Mouse (Mus musculus): ENCODE measurements at regions not wholly inside any gene's neighbourhood (a gene's known extent, or its start where the extent isn't known, plus 50 kb on each side); places are given as distances from the start of the nearest gene placed in this dataset.
A peak's percentile ranks its signal among the peaks of the same experiment; 100 is the strongest.

- H3K4me1 ChIP-seq: peaks cover 6% of the 10 kb centered on the region
Measured at GRCm38 (mm10) chr14:46610226-46610855, 150.0 kb upstream of the Cdkn3 start.

GRCm38 (mm10) chr14:46606694-46607093, 153.6 kb upstream of the Cdkn3 start:
- ATAC-seq (ENCODE audit: insufficient number of reproducible peaks, low FRiP score, low TSS enrichment, low read depth): no peak
- 52% methylated on average over 3 of the region's 3 CpGs for WGBS
- Histone ChIP-seq H3K4me3 (no peak overlapping the region), H3K27me3 (peaks cover 18% of the 10 kb centered on the region; the same call in 1 of the 2 replicates), H3K4me2 (no peak overlapping the region), H3K9me3 (no peaks in the 10 kb centered on the region), H3K36me3 (no peaks in the 10 kb centered on the region), H3K4me1 (peaks cover 20% of the 10 kb centered on the region), H3K27ac (no peak overlapping the region), H3K9ac (no peak overlapping the region)

More at GRCm38 (mm10) chr14:46610226-46610855, 150.0 kb upstream of the Cdkn3 start:
- 56% methylated on average over 9 of the region's 9 CpGs for WGBS
- H3K9ac ChIP-seq: no peak overlapping the region
- no peak overlapping the region for H3K4me2 ChIP-seq
- ATAC-seq (ENCODE audit: insufficient number of reproducible peaks, low FRiP score, low TSS enrichment, low read depth): no peak
- H3K9me3 ChIP-seq: no peaks in the 10 kb centered on the region
- peaks cover 7% of the 10 kb centered on the region; the same call in 1 of the 2 replicates for H3K27me3 ChIP-seq
- no peak overlapping the region for H3K27ac ChIP-seq
- H3K4me3 ChIP-seq: no peak overlapping the region
- no peaks in the 10 kb centered on the region for H3K36me3 ChIP-seq

DNA sequence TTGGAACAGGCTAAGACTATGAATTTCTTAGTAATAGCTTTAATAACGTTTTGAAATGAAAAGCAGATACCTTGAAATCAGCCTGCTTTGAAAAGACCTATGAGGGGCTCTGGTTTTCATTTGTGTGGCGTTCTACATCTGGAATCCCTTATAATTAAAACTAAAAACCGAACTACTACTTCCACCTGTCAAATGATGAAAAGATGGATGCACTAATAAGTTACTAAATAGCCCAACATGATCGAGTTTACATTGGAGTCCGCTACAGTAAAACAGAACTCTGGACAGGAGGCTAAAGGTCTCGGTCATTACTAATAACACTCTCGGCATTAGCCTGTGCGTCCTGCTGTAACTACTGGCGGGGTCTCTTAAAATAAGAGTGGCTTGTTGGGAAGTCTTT, 154.3 kb upstream of the Cdkn3 start:
- no peaks in the 10 kb centered on the region for H3K36me3 ChIP-seq
- no peak overlapping the region for H3K27ac ChIP-seq
- 28% methylated on average over 9 of the region's 9 CpGs for WGBS
- H3K4me2 ChIP-seq: no peak overlapping the region
- H3K4me1 ChIP-seq: peaks cover 20% of the 10 kb centered on the region
- peaks cover 18% of the 10 kb centered on the region; the same call in 1 of the 2 replicates for H3K27me3 ChIP-seq
- ATAC-seq (ENCODE audit: insufficient number of reproducible peaks, low FRiP score, low TSS enrichment, low read depth): no peak
- H3K9ac ChIP-seq: no peak overlapping the region
- no peaks in the 10 kb centered on the region for H3K9me3 ChIP-seq
- H3K4me3 ChIP-seq: no peak overlapping the region

DNA sequence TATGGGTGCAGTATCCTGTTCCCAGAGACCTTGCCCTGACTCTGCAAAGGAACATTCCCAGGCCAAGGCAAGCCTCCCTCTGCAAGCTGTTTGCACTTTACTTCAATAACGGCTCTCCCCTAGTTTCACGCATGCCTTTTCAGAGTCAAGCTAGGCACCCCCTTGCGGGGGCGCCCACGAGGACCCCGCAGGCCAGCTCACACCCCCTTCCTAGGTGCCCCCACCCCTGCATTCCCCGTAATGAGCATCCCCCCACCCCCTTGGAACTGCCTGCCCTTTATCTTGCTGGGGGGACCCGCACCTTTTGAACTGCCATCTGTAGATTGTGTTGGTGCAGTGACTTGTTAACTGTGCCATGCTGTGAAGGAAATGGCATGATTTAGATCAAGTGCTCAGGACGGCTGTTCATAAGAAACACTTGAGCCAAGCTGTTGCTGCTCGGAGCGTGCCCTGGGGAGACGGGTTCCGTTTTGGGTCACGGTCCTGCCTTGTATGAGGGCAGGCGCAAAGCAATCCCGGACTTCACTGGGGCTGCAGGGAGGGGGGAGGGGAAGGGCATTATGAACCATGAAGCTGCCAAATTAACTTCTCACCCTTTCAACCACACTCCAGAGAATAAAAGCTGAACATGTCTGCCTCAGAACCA, 155.3 kb upstream of the Cdkn3 start:
- WGBS: 9% methylated on average over 16 of the region's 16 CpGs
- Histone ChIP-seq H3K9me3 (no peaks in the 10 kb centered on the region), H3K9ac (no peak overlapping the region), H3K4me2 (peak overlapping the region; percentile 17; the same call in 1 of the 2 replicates), H3K4me1 (peaks cover 15% of the 10 kb centered on the region), H3K27ac (no peak overlapping the region), H3K36me3 (no peaks in the 10 kb centered on the region), H3K4me3 (no peak overlapping the region), H3K27me3 (peaks cover 18% of the 10 kb centered on the region; the same call in 1 of the 2 replicates)
- no peak for ATAC-seq (ENCODE audit: insufficient number of reproducible peaks, low FRiP score, low TSS enrichment, low read depth)

- peaks cover 15% of the 10 kb centered on the region for H3K4me1 ChIP-seq
Measured at GRCm38 (mm10) chr14:46604156-46604885, 156.0 kb upstream of the Cdkn3 start.

DNA sequence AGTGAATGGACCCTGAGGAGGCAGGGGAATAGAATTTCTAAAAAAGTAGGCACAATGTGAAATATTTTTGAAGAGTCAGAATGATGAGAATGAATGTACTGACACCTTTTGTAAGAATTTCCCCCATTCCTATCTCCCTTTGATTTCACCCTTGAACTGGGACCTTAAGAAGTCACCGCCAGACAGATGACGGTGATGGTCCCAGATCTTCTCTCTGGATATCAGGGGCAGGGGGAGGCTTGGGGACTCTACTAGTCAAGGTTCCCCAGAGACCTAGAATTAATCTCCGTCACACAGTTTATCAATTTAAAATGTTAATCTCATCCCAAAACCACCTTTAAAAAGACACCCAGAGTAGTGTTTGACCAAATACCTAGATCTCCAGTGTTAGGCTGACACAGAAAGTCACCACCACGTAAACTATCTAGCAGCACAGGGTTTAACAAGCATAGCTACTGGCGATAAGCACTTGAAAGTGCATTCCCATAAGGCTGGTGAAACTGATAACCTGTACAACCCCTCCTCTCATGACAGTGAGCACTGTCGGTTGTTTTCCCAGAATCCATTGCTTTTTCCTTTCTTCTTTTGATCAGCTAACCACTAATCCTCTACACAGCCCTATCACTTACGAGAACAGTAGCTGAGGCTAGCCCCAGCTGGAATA, 163.5 kb upstream of the Cdkn3 start:
- WGBS: 80% methylated on average over 7 of the region's 7 CpGs
- no peak overlapping the region for H3K4me3 ChIP-seq
- H3K27ac ChIP-seq: no peak overlapping the region
- no peaks in the 10 kb centered on the region for H3K4me1 ChIP-seq
- ATAC-seq (ENCODE audit: insufficient number of reproducible peaks, low FRiP score, low TSS enrichment, low read depth): no peak
- no peaks in the 10 kb centered on the region for H3K27me3 ChIP-seq
- H3K9ac ChIP-seq: no peak overlapping the region
- H3K4me2 ChIP-seq: no peak overlapping the region
- H3K9me3 ChIP-seq: no peaks in the 10 kb centered on the region
- H3K36me3 ChIP-seq: no peaks in the 10 kb centered on the region

More at GRCm38 (mm10) chr14:46604156-46604885, 156.0 kb upstream of the Cdkn3 start:
- no peaks in the 10 kb centered on the region for H3K36me3 ChIP-seq
- 0 out of 2 replicates have a peak overlapping the region, but pooled peaks have one; percentile 4 for H3K4me2 ChIP-seq
- H3K9ac ChIP-seq: no peak overlapping the region
- H3K4me3 ChIP-seq: no peak overlapping the region
- no peak overlapping the region for H3K27ac ChIP-seq
- H3K9me3 ChIP-seq: no peaks in the 10 kb centered on the region
- H3K27me3 ChIP-seq: peaks cover 18% of the 10 kb centered on the region; the same call in 1 of the 2 replicates
- 36% methylated on average over 14 of the region's 14 CpGs for WGBS
- ATAC-seq (ENCODE audit: insufficient number of reproducible peaks, low FRiP score, low TSS enrichment, low read depth): no peak

- ATAC-seq (ENCODE audit: insufficient number of reproducible peaks, low FRiP score, low TSS enrichment, low read depth): no peak
- H3K4me3 ChIP-seq: no peak overlapping the region
- H3K9ac ChIP-seq: no peak overlapping the region
- H3K36me3 ChIP-seq: no peaks in the 10 kb centered on the region
- no peaks in the 10 kb centered on the region for H3K27me3 ChIP-seq
- no peaks in the 10 kb centered on the region for H3K4me1 ChIP-seq
- no peaks in the 10 kb centered on the region for H3K9me3 ChIP-seq
- H3K4me2 ChIP-seq: no peak overlapping the region
- H3K27ac ChIP-seq: no peak overlapping the region
- 22% methylated on average over 3 of the region's 3 CpGs for WGBS
Measured at GRCm38 (mm10) chr14:46594151-46594550, 166.2 kb upstream of the Cdkn3 start.

GRCm38 (mm10) chr14:46591753-46592359, 168.5 kb upstream of the Cdkn3 start:
- WGBS: 30% methylated on average over 12 of the region's 12 CpGs
- ATAC-seq (ENCODE audit: insufficient number of reproducible peaks, low FRiP score, low TSS enrichment, low read depth): no peak
- Histone ChIP-seq H3K27ac (no peak overlapping the region), H3K4me1 (no peaks in the 10 kb centered on the region), H3K4me2 (no peak overlapping the region), H3K4me3 (no peak overlapping the region), H3K9ac (no peak overlapping the region), H3K9me3 (no peaks in the 10 kb centered on the region), H3K27me3 (no peaks in the 10 kb centered on the region), H3K36me3 (no peaks in the 10 kb centered on the region)

GRCm38 (mm10) chr14:46591211-46591610, 169.1 kb upstream of the Cdkn3 start:
- WGBS: 93% methylated on average over 3 of the region's 3 CpGs
- no peak overlapping the region for H3K27ac ChIP-seq
- H3K27me3 ChIP-seq: 0 out of 2 replicates have a peak, but pooled peaks cover 4% of the 10 kb centered on the region
- no peak for ATAC-seq (ENCODE audit: insufficient number of reproducible peaks, low FRiP score, low TSS enrichment, low read depth)
- no peak overlapping the region for H3K4me2 ChIP-seq
- no peaks in the 10 kb centered on the region for H3K9me3 ChIP-seq
- no peaks in the 10 kb centered on the region for H3K36me3 ChIP-seq
- H3K9ac ChIP-seq: no peak overlapping the region
- peaks cover 2% of the 10 kb centered on the region; the same call in 1 of the 2 replicates for H3K4me1 ChIP-seq
- no peak overlapping the region for H3K4me3 ChIP-seq

DNA sequence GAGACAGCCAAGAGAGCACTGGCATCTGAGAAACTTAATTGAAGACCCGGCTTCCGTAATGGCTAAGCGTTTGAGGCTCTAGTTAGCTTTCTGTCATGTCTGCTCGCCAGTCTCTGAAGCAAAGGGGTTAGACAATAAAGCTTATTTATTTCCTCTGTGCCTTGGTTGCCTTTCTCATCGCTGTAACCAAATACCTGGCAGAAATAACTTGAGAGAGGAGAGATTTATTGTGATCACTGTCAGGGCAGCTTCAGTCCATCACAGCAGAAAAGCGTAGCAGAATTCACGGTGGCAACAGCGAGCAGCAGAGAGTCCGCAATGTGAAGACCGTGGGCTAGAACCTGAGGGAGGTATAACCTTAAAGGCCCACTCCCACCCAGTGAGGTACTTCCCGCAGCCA, 174.2 kb upstream of the Cdkn3 start:
- WGBS: 40% methylated on average over 11 of the region's 11 CpGs
- H3K27ac ChIP-seq: no peak overlapping the region
- no peak overlapping the region for H3K9ac ChIP-seq
- no peaks in the 10 kb centered on the region for H3K36me3 ChIP-seq
- H3K27me3 ChIP-seq: peaks cover 9% of the 10 kb centered on the region; the same call in 1 of the 2 replicates
- ATAC-seq (ENCODE audit: insufficient number of reproducible peaks, low FRiP score, low TSS enrichment, low read depth): no peak
- no peak overlapping the region for H3K4me3 ChIP-seq
- no peak overlapping the region for H3K4me2 ChIP-seq
- H3K4me1 ChIP-seq: peaks cover 4% of the 10 kb centered on the region; the same call in 1 of the 2 replicates
- H3K9me3 ChIP-seq: no peaks in the 10 kb centered on the region
